Mouse (Mus musculus) megakaryocyte-erythroid progenitor cell, adult 5-6 weeks (primary cell): ENCODE data around the gene Ilf3. TPM values are rescaled to one million over a fixed set of nuclear protein-coding genes. Genes with fewer than 3 reads are reported as not detected.
"Not testable (repeated sequence)": the region's sequence is repeated elsewhere in the genome, so short reads cannot be mapped to it uniquely, and the experiment has no call there.

Experiments
- ATAC-seq: replicated peaks from 2 replicates; pipeline ENCODE4 v1.8.0; 2016; ENCODE audit warnings: mild to moderate bottlenecking, inconsistent platforms; ENCODE audit not compliant: severe bottlenecking, poor library complexity, low FRiP score, low TSS enrichment
- total RNA-seq, 2 experiments: library from RNA; stranded (forward) in 1 of 2; stranded (reverse) in 1 of 2; fragments of 200-1000, 215-1000 nt in 1 of 2; fragments of >200 nt in 1 of 2; fragmentation: Nextera tagmentation in 1 of 2; gene quantifications; 2 replicates each; pipeline ENCODE4 v1.2.3; 2014 to 2017

The Ilf3 gene
- total RNA-seq (2014; fragmentation: Nextera tagmentation) (76.3 and 86.0 TPM in 2 replicates), total RNA-seq (2017) (67.3 and 88.4 TPM in 2 replicates)

GRCm38 (mm10) chr9:21367357-21368111, at the start of gene Ilf3:
Ilf3 (plus strand) TSS chr9:21367871.
- ATAC-seq, result peak; percentile 84

GRCm38 (mm10) chr9:21318792-21319191, 48.9 kb upstream of the Ilf3 start:
- no peak for ATAC-seq

- ATAC-seq, result no peak
Measured at GRCm38 (mm10) chr9:21319503-21319902, 48.2 kb upstream of the Ilf3 start.

- no peak for ATAC-seq
Measured at GRCm38 (mm10) chr9:21320280-21320618, 47.4 kb upstream of the Ilf3 start.

- peak; percentile 79 for ATAC-seq
Measured at GRCm38 (mm10) chr9:21320619-21321512, 46.8 kb upstream of the Ilf3 start, which contains the start of gene Slc44a2. Slc44a2 (plus strand) TSS chr9:21320698.

- ATAC-seq, result no peak; the same call in none of the 2 replicates
Measured at GRCm38 (mm10) chr9:21321513-21321835, 46.2 kb upstream of the Ilf3 start.

GRCm38 (mm10) chr9:21322211-21322916, 45.3 kb upstream of the Ilf3 start:
- ATAC-seq, result no peak

GRCm38 (mm10) chr9:21322917-21323297, 44.8 kb upstream of the Ilf3 start:
- ATAC-seq, result not testable (repeated sequence)

GRCm38 (mm10) chr9:21324269-21324668, 43.4 kb upstream of the Ilf3 start:
- no peak for ATAC-seq

GRCm38 (mm10) chr9:21327569-21327968, 40.1 kb upstream of the Ilf3 start:
- ATAC-seq, result no peak

GRCm38 (mm10) chr9:21328041-21328440, 39.6 kb upstream of the Ilf3 start:
- ATAC-seq, result peak; percentile 25; the same call in 1 of the 2 replicates

- ATAC-seq, result no peak
Measured at GRCm38 (mm10) chr9:21329041-21329440, 38.6 kb upstream of the Ilf3 start.

GRCm38 (mm10) chr9:21329699-21330289, 37.9 kb upstream of the Ilf3 start:
- ATAC-seq, result no peak

- no peak for ATAC-seq
Measured at GRCm38 (mm10) chr9:21331365-21332140, 36.1 kb upstream of the Ilf3 start.

GRCm38 (mm10) chr9:21332161-21333061, 35.3 kb upstream of the Ilf3 start:
- no peak for ATAC-seq

- ATAC-seq, result no peak
Measured at GRCm38 (mm10) chr9:21333523-21333922, 34.1 kb upstream of the Ilf3 start.

- ATAC-seq, result no peak
Measured at GRCm38 (mm10) chr9:21334747-21335146, 32.9 kb upstream of the Ilf3 start.

- no peak for ATAC-seq
Measured at GRCm38 (mm10) chr9:21335391-21335790, 32.3 kb upstream of the Ilf3 start.
